Mouse (Mus musculus) liver, adult 2 months (tissue): Measurements from ENCODE around the gene Aass. TPM values are rescaled to one million over a fixed set of nuclear protein-coding genes. Genes with fewer than 3 reads are reported as not detected.

Source experiments
- DNase-seq: peaks from one replicate; pipeline ENCODE4 v3.0.0-alpha.2; 2011; ENCODE audit warnings: low read depth, low spot score; ENCODE audit errors: extremely low read depth
- H3K27ac ChIP-seq: fragments of 200-500 bp; replicated peaks from 2 replicates; pipeline ENCODE4 v1.5.1; 2012; ENCODE audit warnings: low read depth, mild to moderate bottlenecking, control low read depth, inconsistent platforms, low read length; ENCODE audit not compliant: insufficient read depth
- H3K27me3 ChIP-seq: fragments of 200-500 bp; 2 replicates; pipeline ENCODE4 v1.6.1; 2012; ENCODE audit warnings: mild to moderate bottlenecking, moderate library complexity, low read length, inconsistent platforms; ENCODE audit not compliant: control insufficient read depth, insufficient read depth
- H3K36me3 ChIP-seq: fragments of 200-500 bp; 2 replicates; pipeline ENCODE4 v1.6.1; 2012; ENCODE audit warnings: low read length, inconsistent platforms; ENCODE audit not compliant: control insufficient read depth, insufficient read depth
- H3K4me1 ChIP-seq: fragments of 200-500 bp; 2 replicates; pipeline ENCODE4 v1.6.1; 2011; ENCODE audit warnings: low read length; ENCODE audit not compliant: control insufficient read depth, insufficient read depth
- H3K4me3 ChIP-seq: fragments of 200-500 bp; 2 replicates; pipeline ENCODE4 v1.5.1; 2011; ENCODE audit warnings: low read depth, mild to moderate bottlenecking, control low read depth, low read length, moderate library complexity; ENCODE audit not compliant: insufficient read depth
- H3K79me2 ChIP-seq: fragments of 200-500 bp; 2 replicates; pipeline ENCODE4 v1.6.1; 2012; ENCODE audit warnings: inconsistent platforms, mild to moderate bottlenecking, low read length, moderate library complexity; ENCODE audit not compliant: control insufficient read depth, insufficient read depth
- H3K9ac ChIP-seq: fragments of 200-500 bp; 2 replicates; pipeline ENCODE4 v1.6.1; 2012; ENCODE audit warnings: low read depth, mild to moderate bottlenecking, control low read depth, inconsistent platforms, low read length
- CTCF ChIP-seq: fragments of 200-500 bp; IDR thresholded peaks from 2 replicates; pipeline ENCODE4 v1.5.1; 2011; ENCODE audit warnings: low read depth, low read length, control low read depth
- POLR2A ChIP-seq: fragments of 200-500 bp; IDR thresholded peaks from 2 replicates; pipeline ENCODE4 v1.6.1; 2011; ENCODE audit warnings: low read length, control low read depth; ENCODE audit not compliant: insufficient read depth; ENCODE audit errors: extremely low read depth
- WGBS: fragments of 180-500 bp; shearing (Covaris S2); methylation state at CpG from one replicate; pipeline ENCODE4 v1.1.7; 2018; 5-methylcytosine and 5-hydroxymethylcytosine counted together
- polyA plus RNA-seq: library from polyadenylated mRNA; depleted of rRNA; stranded (reverse); fragments of >200 nt; gene quantifications from 2 replicates; pipeline ENCODE4 v1.2.3, GENCODE M21; 2012
- total RNA-seq: library from RNA; depleted of rRNA; stranded (reverse); fragments of >200 nt; gene quantifications from 2 replicates; pipeline ENCODE4 v1.2.3, GENCODE M21; 2014

The Aass gene
- total and polyA plus RNA-seq, 2 experiments = 66.8 to 328 TPM

DNA sequence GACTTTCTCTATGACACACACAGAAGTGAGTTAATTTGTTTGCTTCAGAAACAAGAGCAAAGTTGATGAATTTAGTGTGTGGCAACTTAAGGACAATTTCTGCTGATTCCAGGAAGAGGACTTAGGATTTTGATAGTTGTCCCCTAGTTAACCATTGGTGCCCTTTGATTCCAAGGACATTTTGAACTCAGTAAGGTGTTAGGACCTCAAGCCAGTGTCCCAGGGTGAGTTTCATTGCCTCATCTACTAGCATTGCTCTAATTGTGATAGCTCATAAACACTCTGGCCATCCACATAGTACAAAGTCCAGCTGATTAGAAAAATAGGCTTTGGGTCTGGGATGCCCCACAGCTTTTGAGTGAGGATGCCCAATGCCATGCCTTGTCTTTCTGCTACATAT, 11.2 kb upstream of the Aass start:
- Histone ChIP-seq H3K79me2 (no peaks in the 10 kb centered on the region), H3K36me3 (no peaks in the 10 kb centered on the region), H3K4me3 (no peak overlapping the region), H3K4me1 (peaks cover 18% of the 10 kb centered on the region), H3K9ac (no peak overlapping the region), H3K27me3 (no peaks in the 10 kb centered on the region), H3K27ac (peak overlapping the region; percentile 85)
- peak; percentile 100 for DNase-seq
- TF ChIP-seq POLR2A (no peak), CTCF (no peak)

GRCm38 (mm10) chr6:23131015-23131414, 1.8 kb downstream of the Aass start:
- H3K9ac ChIP-seq = peak overlapping the region; percentile 62; the same call in 1 of the 2 replicates
- WGBS = 25% methylated on average over 4 of the region's 4 CpGs
- no peaks in the 10 kb centered on the region for H3K27me3 ChIP-seq
- peaks cover 7% of the 10 kb centered on the region; the same call in 1 of the 2 replicates for H3K79me2 ChIP-seq
- peak; percentile 98 for DNase-seq
- TF ChIP-seq CTCF (no peak), POLR2A (no peak)
- H3K4me3 ChIP-seq = peak overlapping the region; percentile 99
- peaks cover 2% of the 10 kb centered on the region; the same call in 1 of the 2 replicates for H3K36me3 ChIP-seq
- peaks cover 22% of the 10 kb centered on the region for H3K4me1 ChIP-seq
- H3K27ac ChIP-seq = peak overlapping the region; percentile 49

DNA sequence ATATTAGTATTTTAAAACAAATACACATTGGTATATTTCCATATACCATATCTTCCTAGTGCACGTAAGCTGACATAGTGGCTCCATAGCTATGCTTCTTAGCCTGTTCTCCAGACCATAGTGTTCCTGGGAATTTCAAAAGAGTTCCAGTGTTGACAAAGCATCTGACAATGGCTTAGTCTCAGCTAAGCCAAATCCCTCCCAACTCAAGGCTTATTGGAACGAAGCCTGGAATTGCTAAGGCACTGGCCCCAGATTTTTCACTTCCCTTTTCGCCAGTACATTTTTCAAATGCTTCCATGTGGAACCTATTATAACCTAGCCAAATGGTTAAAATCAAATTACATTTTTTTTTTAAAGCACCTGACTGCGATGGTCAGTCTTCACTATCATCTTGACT, 3.6 kb downstream of the Aass start:
- 15% methylated on average over 4 of the region's 4 CpGs for WGBS
- peak overlapping the region; percentile 33; the same call in 1 of the 2 replicates for H3K4me3 ChIP-seq
- H3K4me1 ChIP-seq = peaks cover 24% of the 10 kb centered on the region
- peak overlapping the region; percentile 93 for H3K27ac ChIP-seq
- H3K9ac ChIP-seq = peak overlapping the region; percentile 78
- TF ChIP-seq POLR2A = no peak
- TF ChIP-seq CTCF = no peak
- DNase-seq = peak; percentile 96
- peaks cover 2% of the 10 kb centered on the region; the same call in 1 of the 2 replicates for H3K36me3 ChIP-seq
- peaks cover 11% of the 10 kb centered on the region; the same call in 1 of the 2 replicates for H3K79me2 ChIP-seq
- H3K27me3 ChIP-seq = no peaks in the 10 kb centered on the region

DNA sequence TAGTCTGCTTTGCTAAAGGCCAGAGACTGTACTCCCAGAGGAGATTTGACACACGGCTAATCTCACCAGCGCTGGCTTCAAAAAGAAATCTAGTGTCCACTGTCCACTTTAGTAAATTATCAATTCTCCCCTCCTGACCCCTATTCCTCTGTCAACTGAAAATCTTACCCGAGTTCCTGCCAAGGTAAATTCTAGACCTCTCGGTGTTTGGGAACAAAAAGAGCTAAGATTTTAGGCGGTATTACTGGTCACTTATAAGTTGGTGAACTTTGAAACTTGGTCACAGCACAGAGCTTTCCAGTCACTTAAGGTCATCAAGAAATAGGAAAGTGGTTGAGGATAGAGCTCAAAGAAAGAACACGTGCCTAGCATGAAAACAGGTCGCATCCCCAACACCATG, 6.1 kb downstream of the Aass start:
- peak overlapping the region; percentile 52 for H3K9ac ChIP-seq
- peaks cover 4% of the 10 kb centered on the region for H3K36me3 ChIP-seq
- H3K27me3 ChIP-seq = no peaks in the 10 kb centered on the region
- H3K79me2 ChIP-seq = peaks cover 11% of the 10 kb centered on the region; the same call in 1 of the 2 replicates
- no peak for TF ChIP-seq POLR2A
- TF ChIP-seq CTCF = no peak
- 18% methylated on average over 7 of the region's 7 CpGs for WGBS
- DNase-seq = peak; percentile 92
- 0 out of 2 replicates have a peak overlapping the region, but pooled peaks have one; percentile 6 for H3K4me3 ChIP-seq
- H3K27ac ChIP-seq = peak overlapping the region; percentile 72
- H3K4me1 ChIP-seq = peaks cover 21% of the 10 kb centered on the region

GRCm38 (mm10) chr6:23125831-23126230, 7.0 kb downstream of the Aass start:
- Histone ChIP-seq H3K27ac (no peak overlapping the region), H3K4me3 (peak overlapping the region; percentile 32; the same call in 1 of the 2 replicates), H3K79me2 (peaks cover 12% of the 10 kb centered on the region; the same call in 1 of the 2 replicates), H3K36me3 (peaks cover 10% of the 10 kb centered on the region), H3K4me1 (peaks cover 23% of the 10 kb centered on the region), H3K9ac (peak overlapping the region; percentile 46; the same call in 1 of the 2 replicates), H3K27me3 (no peaks in the 10 kb centered on the region)
- peak; percentile 84 for DNase-seq
- WGBS = 31% methylated on average over 5 of the region's 5 CpGs
- TF ChIP-seq CTCF (no peak), POLR2A (no peak)

- WGBS = 51% methylated on average over 2 of the region's 2 CpGs
- Histone ChIP-seq H3K27ac (0 out of 2 replicates have a peak overlapping the region, but pooled peaks have one; percentile 23), H3K9ac (no peak overlapping the region)
These were observed 8.0 kb downstream of the Aass start for GRCm38 (mm10) chr6:23124823-23125222.

More at GRCm38 (mm10) chr6:23124823-23125222, 8.0 kb downstream of the Aass start:
- Histone ChIP-seq H3K4me3 (no peak overlapping the region), H3K79me2 (peaks cover 17% of the 10 kb centered on the region; the same call in 1 of the 2 replicates), H3K36me3 (peaks cover 18% of the 10 kb centered on the region), H3K4me1 (peaks cover 20% of the 10 kb centered on the region), H3K27me3 (no peaks in the 10 kb centered on the region)
- DNase-seq = peak; percentile 51
- TF ChIP-seq CTCF (no peak), POLR2A (no peak)
